Mouse (Mus musculus): Measurements from ENCODE around the gene Zfp423. TPM values are rescaled to one million over a fixed set of nuclear protein-coding genes. Genes with fewer than 3 reads are reported as not detected.

The Zfp423 gene
- total and polyA plus RNA-seq, 2 experiments from 2014 or later, result 18.4 to 34.6 TPM

DNA sequence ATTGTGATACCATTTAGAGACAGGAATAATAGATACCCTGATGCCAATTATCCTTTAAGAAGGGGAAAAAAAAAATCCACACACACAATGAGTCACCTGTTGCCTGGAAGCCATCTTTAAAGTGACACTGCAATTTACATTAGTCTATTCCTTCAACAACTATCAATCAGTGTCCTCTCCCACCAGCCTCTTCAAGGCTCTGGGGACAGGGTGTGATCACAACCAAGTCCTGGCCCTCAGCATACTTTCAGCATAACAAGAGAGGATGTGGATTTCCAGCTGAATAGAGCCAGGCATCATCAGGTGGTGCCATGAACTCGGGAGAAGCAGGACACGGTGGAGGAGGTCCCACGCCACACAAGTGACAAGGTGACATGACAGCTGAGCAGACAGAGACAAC lies 156.8 kb downstream of the Zfp423 start:
- Histone ChIP-seq H3K4me2 (ENCODE audit: low read depth) (no peak overlapping the region), H3K4me1 (ENCODE audit: insufficient read depth) (no peaks in the 10 kb centered on the region), H3K4me3 (ENCODE audit: low read depth, low read length) (no peak overlapping the region), H3K36me3 (ENCODE audit: insufficient read depth) (no peaks in the 10 kb centered on the region), H3K9ac (no peak overlapping the region), H3K27me3 (ENCODE audit: insufficient read depth, low read length) (no peaks in the 10 kb centered on the region), H3K9me3 (ENCODE audit: low read length) (no peaks in the 10 kb centered on the region), H3K27ac (ENCODE audit: low read depth, low read length) (no peak overlapping the region)
- WGBS, result 50% methylated on average over 3 of the region's 3 CpGs
- ATAC-seq (no peak), DNase-seq (no peak)
- TF ChIP-seq CTCF (IDR thresholded peaks at IDR 0.05; ENCODE audit: low read depth), result no peak

DNA sequence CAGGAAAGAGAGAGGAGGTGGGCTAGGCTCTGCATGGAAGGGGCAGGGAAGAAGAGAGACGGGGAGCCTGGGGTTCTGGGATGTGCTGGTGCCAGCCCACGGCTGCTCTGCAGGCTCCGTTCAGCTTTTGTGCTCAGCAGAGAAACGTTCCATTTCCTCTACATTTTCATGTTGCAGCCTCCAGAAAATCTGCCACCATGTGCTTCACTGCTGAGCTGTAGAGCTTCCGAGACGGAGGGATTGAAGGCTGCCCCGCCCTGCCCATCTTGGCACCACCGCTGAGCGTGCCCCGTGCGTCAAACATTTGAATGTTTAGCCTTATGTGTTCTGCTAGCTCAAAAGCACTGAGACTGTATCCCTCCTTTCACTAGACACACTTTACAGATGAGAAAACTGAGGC lies 159.3 kb downstream of the Zfp423 start:
- 64% methylated on average over 11 of the region's 11 CpGs for WGBS
- Histone ChIP-seq H3K4me3 (ENCODE audit: low read depth, low read length) (no peak overlapping the region), H3K27me3 (ENCODE audit: insufficient read depth, low read length) (no peaks in the 10 kb centered on the region), H3K4me1 (ENCODE audit: insufficient read depth) (no peaks in the 10 kb centered on the region), H3K36me3 (ENCODE audit: insufficient read depth) (no peaks in the 10 kb centered on the region), H3K9me3 (ENCODE audit: low read length) (no peaks in the 10 kb centered on the region), H3K9ac (no peak overlapping the region), H3K4me2 (ENCODE audit: low read depth) (no peak overlapping the region), H3K27ac (ENCODE audit: low read depth, low read length) (no peak overlapping the region)
- TF ChIP-seq CTCF (IDR thresholded peaks at IDR 0.05; ENCODE audit: low read depth), result no peak
- ATAC-seq, result peak; percentile 40; the same call in 1 of the 2 replicates
- no peak for DNase-seq

DNA sequence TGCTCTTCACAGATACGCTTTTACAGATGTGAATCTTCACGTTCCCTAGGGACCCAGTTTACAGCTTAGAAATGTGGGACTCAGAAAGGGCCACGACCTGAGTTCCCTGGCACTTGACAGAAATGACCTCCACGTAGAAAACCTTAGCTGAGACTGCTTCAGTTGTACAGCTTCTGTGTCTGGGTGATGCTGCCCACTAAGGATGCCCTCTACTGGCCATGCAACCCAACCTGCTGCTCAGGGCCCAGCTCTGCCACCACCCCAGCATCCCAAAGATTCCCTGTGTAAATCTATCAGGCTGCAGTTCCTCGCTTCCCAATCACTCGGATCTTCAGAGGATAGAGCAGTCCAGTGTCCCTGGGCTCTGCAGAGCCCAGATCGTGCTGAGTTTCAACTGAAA lies 163.2 kb downstream of the Zfp423 start:
- no peak for ATAC-seq
- peak; percentile 59 for TF ChIP-seq CTCF (IDR thresholded peaks at IDR 0.05; ENCODE audit: low read depth)
- no peak overlapping the region for H3K4me3 ChIP-seq (ENCODE audit: low read depth, low read length)
- no peaks in the 10 kb centered on the region for H3K36me3 ChIP-seq (ENCODE audit: insufficient read depth)
- H3K4me1 ChIP-seq (ENCODE audit: insufficient read depth), result peaks cover 4% of the 10 kb centered on the region; the same call in 1 of the 2 replicates
- DNase-seq, result no peak
- no peak overlapping the region for H3K9ac ChIP-seq
- H3K4me2 ChIP-seq (ENCODE audit: low read depth), result no peak overlapping the region
- WGBS, result 70% methylated on average over 7 of the region's 7 CpGs
- H3K9me3 ChIP-seq (ENCODE audit: low read length), result no peaks in the 10 kb centered on the region
- no peak overlapping the region for H3K27ac ChIP-seq (ENCODE audit: low read depth, low read length)
- no peaks in the 10 kb centered on the region for H3K27me3 ChIP-seq (ENCODE audit: insufficient read depth, low read length)

DNA sequence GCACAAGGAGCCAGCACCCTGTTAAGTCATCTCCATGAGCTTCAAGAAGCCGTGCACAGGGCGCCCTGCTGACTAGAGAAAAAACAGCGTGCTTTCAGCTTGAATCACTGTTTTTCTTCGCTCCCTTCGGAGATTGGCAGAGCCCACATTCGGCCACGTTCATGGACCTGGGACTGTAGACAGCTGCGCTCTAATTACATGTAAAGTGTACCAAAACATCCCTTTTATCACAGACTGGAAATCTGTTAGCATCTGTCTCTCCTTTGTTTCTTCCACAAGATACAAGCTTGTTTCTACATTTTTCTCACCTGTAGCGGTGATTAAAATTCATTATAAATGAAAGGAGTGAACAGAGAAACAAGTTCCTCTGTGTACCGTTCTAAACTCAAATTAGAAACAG lies 164.8 kb downstream of the Zfp423 start:
- no peak for TF ChIP-seq CTCF (IDR thresholded peaks at IDR 0.05; ENCODE audit: low read depth)
- Histone ChIP-seq H3K4me2 (ENCODE audit: low read depth) (no peak overlapping the region), H3K36me3 (ENCODE audit: insufficient read depth) (no peaks in the 10 kb centered on the region), H3K27me3 (ENCODE audit: insufficient read depth, low read length) (no peaks in the 10 kb centered on the region), H3K9me3 (ENCODE audit: low read length) (no peaks in the 10 kb centered on the region), H3K4me1 (ENCODE audit: insufficient read depth) (peaks cover 4% of the 10 kb centered on the region; the same call in 1 of the 2 replicates), H3K9ac (no peak overlapping the region), H3K4me3 (ENCODE audit: low read depth, low read length) (no peak overlapping the region), H3K27ac (ENCODE audit: low read depth, low read length) (no peak overlapping the region)
- ATAC-seq (peak; percentile 63), DNase-seq (no peak)
- 31% methylated on average over 10 of the region's 10 CpGs for WGBS

DNA sequence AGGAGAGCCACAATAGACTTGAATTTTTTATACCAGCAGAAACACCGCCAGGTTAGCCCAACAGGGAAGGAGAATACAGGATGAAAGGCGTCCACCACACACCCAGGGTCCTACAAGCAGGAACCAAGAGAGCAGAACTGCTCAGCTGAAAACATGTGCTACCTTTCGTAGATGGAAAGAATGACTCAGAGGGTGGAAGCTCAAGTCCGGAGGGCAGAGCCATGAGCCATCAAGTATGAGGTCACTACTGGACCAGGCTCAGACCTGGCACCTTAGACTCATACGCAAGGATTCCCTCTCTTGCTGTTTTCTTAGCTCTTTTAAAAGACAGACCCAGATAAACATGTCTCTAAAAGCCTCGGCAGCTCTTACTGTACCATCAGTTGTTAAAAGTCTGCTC lies 168.3 kb downstream of the Zfp423 start:
- 87% methylated on average over 6 of the region's 6 CpGs for WGBS
- no peaks in the 10 kb centered on the region for H3K27me3 ChIP-seq (ENCODE audit: insufficient read depth, low read length)
- no peak for TF ChIP-seq CTCF (IDR thresholded peaks at IDR 0.05; ENCODE audit: low read depth)
- DNase-seq (no peak), ATAC-seq (no peak)
- H3K9me3 ChIP-seq (ENCODE audit: low read length), result no peaks in the 10 kb centered on the region
- H3K9ac ChIP-seq, result no peak overlapping the region
- H3K4me3 ChIP-seq (ENCODE audit: low read depth, low read length), result no peak overlapping the region
- H3K27ac ChIP-seq (ENCODE audit: low read depth, low read length), result no peak overlapping the region
- no peak overlapping the region for H3K4me2 ChIP-seq (ENCODE audit: low read depth)
- H3K36me3 ChIP-seq (ENCODE audit: insufficient read depth), result no peaks in the 10 kb centered on the region
- peaks cover 4% of the 10 kb centered on the region; the same call in 1 of the 2 replicates for H3K4me1 ChIP-seq (ENCODE audit: insufficient read depth)

DNA sequence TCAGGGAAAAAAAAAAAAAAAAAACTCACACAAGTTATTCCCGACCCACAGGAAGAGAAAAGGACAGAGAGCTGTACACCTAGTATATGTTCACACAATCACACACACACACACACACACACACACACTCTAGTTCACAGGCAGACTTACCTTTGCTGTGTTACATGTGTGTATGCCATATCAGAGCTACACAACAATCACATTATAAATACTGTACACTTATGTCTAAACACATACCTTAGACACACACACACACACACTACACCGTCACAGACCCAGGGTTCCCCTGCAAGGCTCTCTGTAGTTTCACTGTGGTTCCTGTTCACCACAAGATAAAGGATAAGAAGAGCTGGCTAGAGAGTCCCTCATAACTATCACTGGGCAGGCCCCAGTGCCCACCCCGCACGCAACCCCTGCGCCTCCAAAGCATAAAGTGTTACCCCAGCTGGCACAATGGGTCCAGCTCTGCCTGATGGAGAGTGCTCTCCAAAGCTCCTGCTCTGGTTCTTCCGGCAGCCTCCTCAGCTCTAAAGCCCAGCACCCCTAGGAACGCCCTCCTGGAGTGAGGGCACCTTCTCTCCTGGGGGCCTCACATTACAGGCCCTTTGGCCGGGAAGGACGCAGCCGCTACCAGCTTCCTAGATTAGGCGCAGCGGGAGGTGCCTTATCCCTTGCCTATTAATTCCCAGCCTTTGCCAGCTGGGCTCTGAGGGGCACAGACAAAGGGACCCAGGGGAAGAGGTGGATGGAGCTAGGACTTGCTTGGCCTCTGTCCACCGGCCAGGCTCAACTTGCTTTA lies 174.6 kb downstream of the Zfp423 start:
- H3K4me3 ChIP-seq (ENCODE audit: low read depth, low read length), result no peak overlapping the region
- no peak overlapping the region for H3K4me2 ChIP-seq (ENCODE audit: low read depth)
- no peaks in the 10 kb centered on the region for H3K9me3 ChIP-seq (ENCODE audit: low read length)
- H3K4me1 ChIP-seq (ENCODE audit: insufficient read depth), result no peaks in the 10 kb centered on the region
- H3K36me3 ChIP-seq (ENCODE audit: insufficient read depth), result peaks cover 3% of the 10 kb centered on the region; the same call in 1 of the 2 replicates
- DNase-seq, result no peak
- no peak for ATAC-seq
- 55% methylated on average over 13 of the region's 13 CpGs for WGBS
- no peak for TF ChIP-seq CTCF (IDR thresholded peaks at IDR 0.05; ENCODE audit: low read depth)
- H3K27ac ChIP-seq (ENCODE audit: low read depth, low read length), result no peak overlapping the region
- no peak overlapping the region for H3K9ac ChIP-seq
- no peaks in the 10 kb centered on the region for H3K27me3 ChIP-seq (ENCODE audit: insufficient read depth, low read length)

DNA sequence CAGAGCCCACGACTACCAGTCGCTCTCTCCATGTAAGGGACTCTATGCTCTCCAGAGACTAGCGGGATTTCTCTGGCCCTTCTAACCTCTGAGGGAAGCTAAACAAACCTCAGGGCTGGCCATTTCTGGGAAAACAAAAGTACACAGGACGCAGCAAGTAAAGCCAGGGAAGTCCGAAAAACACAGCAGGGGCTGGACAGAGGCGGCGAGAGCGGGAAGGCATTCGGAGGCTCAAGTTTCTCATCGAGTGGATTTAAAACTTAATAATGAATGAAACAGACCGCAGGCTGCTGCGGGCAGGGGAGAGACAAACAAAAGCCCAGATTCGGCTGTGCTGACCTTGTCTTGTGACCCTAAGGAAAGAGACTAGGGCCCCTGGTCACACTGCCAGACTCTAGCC lies 175.2 kb downstream of the Zfp423 start:
- DNase-seq (no peak), ATAC-seq (no peak)
- H3K27ac ChIP-seq (ENCODE audit: low read depth, low read length), result no peak overlapping the region
- H3K9ac ChIP-seq, result no peak overlapping the region
- no peaks in the 10 kb centered on the region for H3K4me1 ChIP-seq (ENCODE audit: insufficient read depth)
- TF ChIP-seq CTCF (IDR thresholded peaks at IDR 0.05; ENCODE audit: low read depth), result no peak
- no peak overlapping the region for H3K4me3 ChIP-seq (ENCODE audit: low read depth, low read length)
- no peaks in the 10 kb centered on the region for H3K27me3 ChIP-seq (ENCODE audit: insufficient read depth, low read length)
- H3K9me3 ChIP-seq (ENCODE audit: low read length), result no peaks in the 10 kb centered on the region
- H3K4me2 ChIP-seq (ENCODE audit: low read depth), result peak overlapping the region; percentile 15; the same call in 1 of the 2 replicates
- WGBS, result 22% methylated on average over 13 of the region's 13 CpGs
- peaks cover 3% of the 10 kb centered on the region; the same call in 1 of the 2 replicates for H3K36me3 ChIP-seq (ENCODE audit: insufficient read depth)

All from forebrain, postnatal 0 days (tissue).